Mouse (Mus musculus) olfactory bulb, adult 2 months (tissue): Measurements from ENCODE around the gene Rims4.

Experiments used
- CTCF ChIP-seq: fragments of 200-500 bp; IDR thresholded peaks from 2 replicates; pipeline ENCODE4 v1.5.1; 2012; ENCODE audit warnings: low read depth, mild to moderate bottlenecking, low read length, moderate library complexity; ENCODE audit not compliant: insufficient read depth
- POLR2A ChIP-seq: fragments of 200-500 bp; IDR thresholded peaks from 2 replicates; pipeline ENCODE4 v1.6.1; 2012; ENCODE audit warnings: mild to moderate bottlenecking, low read depth, low read length, moderate library complexity; ENCODE audit not compliant: insufficient read depth

- TF ChIP-seq POLR2A, result no peak
- TF ChIP-seq CTCF, result no peak
Measured at GRCm38 (mm10) chr2:163825861-163826260, 92.6 kb downstream of the Rims4 start.
